Mouse (Mus musculus) liver, embryonic 12.5 days (tissue): ENCODE data around the gene Map4k4. TPM values are rescaled to one million over a fixed set of nuclear protein-coding genes. Genes with fewer than 3 reads are reported as not detected.

Experiments
- ATAC-seq: fragments of 200-750 bp; cut with Nextera tagmentation; 2 replicates; pipeline ENCODE4 v1.8.0; 2017; ENCODE audit warnings: moderate number of reproducible peaks, mild to moderate bottlenecking, moderate library complexity
- H3K27ac ChIP-seq: fragments of 300-500 bp; sonication (generic); 2 replicates; pipeline ENCODE4 v1.5.1; 2016; ENCODE audit warnings: mild to moderate bottlenecking
- H3K27me3 ChIP-seq: fragments of 300-500 bp; sonication (generic); replicated peaks from 2 replicates; pipeline ENCODE4 v1.6.1; 2016; ENCODE audit warnings: mild to moderate bottlenecking, moderate library complexity
- H3K36me3 ChIP-seq: fragments of 300-500 bp; sonication (generic); 2 replicates; pipeline ENCODE4 v1.6.1; 2016; ENCODE audit warnings: mild to moderate bottlenecking, moderate library complexity
- H3K4me1 ChIP-seq: fragments of 300-500 bp; sonication (generic); 2 replicates; pipeline ENCODE4 v1.6.1; 2016
- H3K4me2 ChIP-seq: fragments of 300-500 bp; sonication (generic); 2 replicates; pipeline ENCODE4 v1.6.1; 2016; ENCODE audit warnings: mild to moderate bottlenecking, moderate library complexity
- H3K4me3 ChIP-seq: fragments of 300-500 bp; sonication (generic); 2 replicates; pipeline ENCODE4 v1.5.1; 2016; ENCODE audit warnings: mild to moderate bottlenecking, moderate library complexity
- H3K9ac ChIP-seq: fragments of 300-500 bp; sonication (generic); 2 replicates; pipeline ENCODE4 v1.6.1; 2016; ENCODE audit warnings: mild to moderate bottlenecking, moderate library complexity
- H3K9me3 ChIP-seq: fragments of 300-500 bp; sonication (generic); replicated peaks from 2 replicates; pipeline ENCODE4 v1.6.1; 2016; ENCODE audit warnings: mild to moderate bottlenecking, moderate library complexity
- WGBS: fragments of 180-500 bp; shearing (Covaris S2); methylation state at CpG from one replicate; pipeline ENCODE4 v1.1.7; 2016; ENCODE audit not compliant: insufficient replicate concordance; 5-methylcytosine and 5-hydroxymethylcytosine counted together
- polyA plus RNA-seq: library from polyadenylated mRNA; unstranded; fragments of >200 nt; fragmentation: Nextera tagmentation; extraction: Ambion mirVana; gene quantifications from 2 replicates; pipeline ENCODE4 v1.2.1, GENCODE M21; 2016

Gene Map4k4
- polyA plus RNA-seq, 1 experiment from 2014 or later: 8.8 TPM

- H3K27ac ChIP-seq: no peak overlapping the region
- no peak overlapping the region for H3K4me3 ChIP-seq
- WGBS: 68% methylated on average over 4 of the region's 4 CpGs
- no peaks in the 10 kb centered on the region for H3K4me1 ChIP-seq
- H3K36me3 ChIP-seq: no peaks in the 10 kb centered on the region
- no peak overlapping the region for H3K4me2 ChIP-seq
- no peaks in the 10 kb centered on the region for H3K9me3 ChIP-seq
- no peak for ATAC-seq
- no peaks in the 10 kb centered on the region for H3K27me3 ChIP-seq
- no peak overlapping the region for H3K9ac ChIP-seq
Observed at GRCm38 (mm10) chr1:40033315-40033714, 132.6 kb downstream of the Map4k4 start.

- H3K4me3 ChIP-seq: no peak overlapping the region
- no peaks in the 10 kb centered on the region for H3K27me3 ChIP-seq
- no peak overlapping the region for H3K9ac ChIP-seq
- H3K27ac ChIP-seq: no peak overlapping the region
- no peak overlapping the region for H3K4me2 ChIP-seq
- ATAC-seq: no peak
- H3K9me3 ChIP-seq: no peaks in the 10 kb centered on the region
- H3K4me1 ChIP-seq: no peaks in the 10 kb centered on the region
- WGBS: 71% methylated on average over 12 of the region's 12 CpGs
- no peaks in the 10 kb centered on the region for H3K36me3 ChIP-seq
Observed at GRCm38 (mm10) chr1:40033743-40034420, 133.2 kb downstream of the Map4k4 start.

GRCm38 (mm10) chr1:40037831-40038230, 137.1 kb downstream of the Map4k4 start:
- no peak overlapping the region for H3K4me2 ChIP-seq
- no peaks in the 10 kb centered on the region for H3K36me3 ChIP-seq
- H3K27ac ChIP-seq: no peak overlapping the region
- H3K4me1 ChIP-seq: no peaks in the 10 kb centered on the region
- no peak overlapping the region for H3K9ac ChIP-seq
- H3K4me3 ChIP-seq: no peak overlapping the region
- WGBS: 55% methylated on average over 6 of the region's 6 CpGs
- no peak for ATAC-seq
- H3K9me3 ChIP-seq: no peaks in the 10 kb centered on the region
- no peaks in the 10 kb centered on the region for H3K27me3 ChIP-seq

GRCm38 (mm10) chr1:40045686-40046085, 145.0 kb downstream of the Map4k4 start:
- Histone ChIP-seq H3K27me3 (no peaks in the 10 kb centered on the region), H3K27ac (no peak overlapping the region), H3K36me3 (no peaks in the 10 kb centered on the region), H3K4me1 (no peaks in the 10 kb centered on the region), H3K9me3 (no peaks in the 10 kb centered on the region), H3K9ac (no peak overlapping the region), H3K4me2 (no peak overlapping the region), H3K4me3 (no peak overlapping the region)
- no peak for ATAC-seq
- 26% methylated on average over 6 of the region's 6 CpGs for WGBS

- no peak overlapping the region for H3K4me3 ChIP-seq
- ATAC-seq: no peak
- no peaks in the 10 kb centered on the region for H3K36me3 ChIP-seq
- no peak overlapping the region for H3K4me2 ChIP-seq
- 35% methylated on average over 5 of the region's 5 CpGs for WGBS
- no peaks in the 10 kb centered on the region for H3K9me3 ChIP-seq
- H3K4me1 ChIP-seq: no peaks in the 10 kb centered on the region
- no peak overlapping the region for H3K27ac ChIP-seq
- no peak overlapping the region for H3K9ac ChIP-seq
- no peaks in the 10 kb centered on the region for H3K27me3 ChIP-seq
Observed at GRCm38 (mm10) chr1:40046600-40046999, 145.9 kb downstream of the Map4k4 start.

- Histone ChIP-seq H3K4me1 (no peaks in the 10 kb centered on the region), H3K36me3 (no peaks in the 10 kb centered on the region), H3K9ac (no peak overlapping the region), H3K27me3 (no peaks in the 10 kb centered on the region), H3K4me2 (no peak overlapping the region), H3K4me3 (no peak overlapping the region), H3K27ac (no peak overlapping the region), H3K9me3 (no peaks in the 10 kb centered on the region)
- ATAC-seq: no peak
- 41% methylated on average over 6 of the region's 6 CpGs for WGBS
Observed at GRCm38 (mm10) chr1:40051157-40051556, 150.4 kb downstream of the Map4k4 start.

- WGBS: 55% methylated on average over 8 of the region's 8 CpGs
- ATAC-seq: no peak
- Histone ChIP-seq H3K4me1 (peaks cover 2% of the 10 kb centered on the region; the same call in 1 of the 2 replicates), H3K27me3 (no peaks in the 10 kb centered on the region), H3K4me3 (no peak overlapping the region), H3K36me3 (no peaks in the 10 kb centered on the region), H3K9me3 (no peaks in the 10 kb centered on the region), H3K27ac (no peak overlapping the region), H3K9ac (no peak overlapping the region), H3K4me2 (no peak overlapping the region)
Observed at GRCm38 (mm10) chr1:40052156-40052555, 151.4 kb downstream of the Map4k4 start.

GRCm38 (mm10) chr1:40053071-40053470, 152.4 kb downstream of the Map4k4 start:
- no peaks in the 10 kb centered on the region for H3K36me3 ChIP-seq
- H3K4me1 ChIP-seq: peaks cover 10% of the 10 kb centered on the region; the same call in 1 of the 2 replicates
- no peaks in the 10 kb centered on the region for H3K9me3 ChIP-seq
- no peak for ATAC-seq
- no peak overlapping the region for H3K4me3 ChIP-seq
- 70% methylated on average over 5 of the region's 5 CpGs for WGBS
- no peak overlapping the region for H3K9ac ChIP-seq
- H3K27me3 ChIP-seq: no peaks in the 10 kb centered on the region
- no peak overlapping the region for H3K4me2 ChIP-seq
- H3K27ac ChIP-seq: no peak overlapping the region

- 42% methylated on average over 7 of the region's 7 CpGs for WGBS
- no peak overlapping the region for H3K4me2 ChIP-seq
- H3K36me3 ChIP-seq: no peaks in the 10 kb centered on the region
- ATAC-seq: no peak
- H3K9ac ChIP-seq: no peak overlapping the region
- H3K27me3 ChIP-seq: no peaks in the 10 kb centered on the region
- no peaks in the 10 kb centered on the region for H3K9me3 ChIP-seq
- H3K27ac ChIP-seq: no peak overlapping the region
- peaks cover 10% of the 10 kb centered on the region; the same call in 1 of the 2 replicates for H3K4me1 ChIP-seq
- no peak overlapping the region for H3K4me3 ChIP-seq
Observed at GRCm38 (mm10) chr1:40055051-40055450, 154.3 kb downstream of the Map4k4 start.

GRCm38 (mm10) chr1:40055963-40056362, 155.2 kb downstream of the Map4k4 start:
- Histone ChIP-seq H3K27me3 (no peaks in the 10 kb centered on the region), H3K36me3 (no peaks in the 10 kb centered on the region), H3K9ac (no peak overlapping the region), H3K9me3 (no peaks in the 10 kb centered on the region), H3K4me2 (no peak overlapping the region), H3K4me1 (peaks cover 10% of the 10 kb centered on the region; the same call in 1 of the 2 replicates), H3K4me3 (no peak overlapping the region), H3K27ac (no peak overlapping the region)
- WGBS: 57% methylated on average over 5 of the region's 5 CpGs
- no peak for ATAC-seq

GRCm38 (mm10) chr1:40057351-40057750, 156.6 kb downstream of the Map4k4 start:
- Histone ChIP-seq H3K4me1 (peaks cover 10% of the 10 kb centered on the region; the same call in 1 of the 2 replicates), H3K27me3 (no peaks in the 10 kb centered on the region), H3K4me3 (no peak overlapping the region), H3K36me3 (no peaks in the 10 kb centered on the region), H3K9ac (no peak overlapping the region), H3K4me2 (no peak overlapping the region), H3K9me3 (no peaks in the 10 kb centered on the region), H3K27ac (no peak overlapping the region)
- 61% methylated on average over 5 of the region's 5 CpGs for WGBS
- no peak for ATAC-seq

GRCm38 (mm10) chr1:40058013-40058412, 157.3 kb downstream of the Map4k4 start:
- ATAC-seq: no peak
- no peak overlapping the region for H3K9ac ChIP-seq
- H3K4me2 ChIP-seq: no peak overlapping the region
- H3K36me3 ChIP-seq: no peaks in the 10 kb centered on the region
- no peak overlapping the region for H3K4me3 ChIP-seq
- WGBS: 59% methylated on average over 11 of the region's 11 CpGs
- peaks cover 10% of the 10 kb centered on the region; the same call in 1 of the 2 replicates for H3K4me1 ChIP-seq
- H3K27ac ChIP-seq: no peak overlapping the region
- H3K9me3 ChIP-seq: no peaks in the 10 kb centered on the region
- H3K27me3 ChIP-seq: no peaks in the 10 kb centered on the region
